Mouse (Mus musculus): ENCODE measurements around the gene Mog.

The Mog gene

GRCm38 (mm10) chr17:37022628-37023576, at the start of gene Mog:
TSS of gene Mog (minus strand) at chr17:37023398.
- DNase-seq, result no peak

- no peak for DNase-seq
These were observed 49.6 kb upstream of the Mog start for GRCm38 (mm10) chr17:37072730-37073276.

- no peak for DNase-seq
These were observed 49.0 kb upstream of the Mog start for GRCm38 (mm10) chr17:37072080-37072729.

GRCm38 (mm10) chr17:37070121-37070520, 46.9 kb upstream of the Mog start:
- no peak for DNase-seq

- no peak for DNase-seq
These were observed 44.7 kb upstream of the Mog start for GRCm38 (mm10) chr17:37067861-37068260.

GRCm38 (mm10) chr17:37065993-37066392, 42.8 kb upstream of the Mog start:
- DNase-seq, result no peak

GRCm38 (mm10) chr17:37063686-37064495, 40.7 kb upstream of the Mog start:
- DNase-seq, result peak; percentile 33

GRCm38 (mm10) chr17:37063063-37063462, 39.9 kb upstream of the Mog start:
- DNase-seq, result no peak

- peak; percentile 19 for DNase-seq
These were observed 39.0 kb upstream of the Mog start for GRCm38 (mm10) chr17:37062101-37062641.

GRCm38 (mm10) chr17:37061435-37061834, 38.2 kb upstream of the Mog start:
- DNase-seq, result no peak

GRCm38 (mm10) chr17:37056957-37057356, 33.8 kb upstream of the Mog start:
- DNase-seq, result no peak

- no peak for DNase-seq
These were observed 28.5 kb upstream of the Mog start for GRCm38 (mm10) chr17:37051745-37052144.

- no peak for DNase-seq
These were observed 27.7 kb upstream of the Mog start for GRCm38 (mm10) chr17:37050876-37051275.

- DNase-seq, result peak; percentile 84
These were observed 27.2 kb upstream of the Mog start for GRCm38 (mm10) chr17:37050399-37050798.

- peak; percentile 76 for DNase-seq
These were observed 26.5 kb upstream of the Mog start for GRCm38 (mm10) chr17:37049570-37050310.

GRCm38 (mm10) chr17:37048383-37048782, 25.2 kb upstream of the Mog start:
- no peak for DNase-seq

- no peak for DNase-seq
These were observed 24.8 kb upstream of the Mog start for GRCm38 (mm10) chr17:37047981-37048380.

- no peak for DNase-seq
These were observed 24.3 kb upstream of the Mog start for GRCm38 (mm10) chr17:37047332-37047976.

GRCm38 (mm10) chr17:37046312-37047112, 23.3 kb upstream of the Mog start:
- DNase-seq, result peak; percentile 65

GRCm38 (mm10) chr17:37045611-37046311, 22.6 kb upstream of the Mog start, which contains the start of gene Gabbr1:
TSS of gene Gabbr1 (plus strand) at chr17:37045966.
- peak; percentile 85 for DNase-seq
